Mouse (Mus musculus) embryonic facial prominence, embryonic 14.5 days (tissue): ENCODE measurements around the gene Adamtsl2. TPM values are rescaled to one million over a fixed set of nuclear protein-coding genes. Genes with fewer than 3 reads are reported as not detected.

Source experiments
- ATAC-seq: fragments of 200-750 bp; cut with Nextera tagmentation; 2 replicates; pipeline ENCODE4 v1.8.0; 2017; ENCODE audit warnings: low read depth, moderate number of reproducible peaks, moderate TSS enrichment
- DNase-seq: peaks from one replicate; pipeline ENCODE4 v3.0.0-alpha.2; 2015; ENCODE audit warnings: low spot score
- H3K27ac ChIP-seq: fragments of 300-500 bp; sonication (generic); replicated peaks from 2 replicates; pipeline ENCODE4 v1.5.1; 2014; ENCODE audit warnings: low read depth, mild to moderate bottlenecking, low read length, moderate library complexity
- H3K27me3 ChIP-seq: fragments of 300-500 bp; sonication (generic); replicated peaks from 2 replicates; pipeline ENCODE4 v1.6.1; 2014; ENCODE audit warnings: low read length; ENCODE audit not compliant: control insufficient read depth, insufficient read depth
- H3K36me3 ChIP-seq: fragments of 300-500 bp; sonication (generic); 2 replicates; pipeline ENCODE4 v1.6.1; 2014; ENCODE audit warnings: low read length, mixed read lengths; ENCODE audit not compliant: control insufficient read depth, insufficient read depth
- H3K4me1 ChIP-seq: fragments of 300-500 bp; sonication (generic); 2 replicates; pipeline ENCODE4 v1.6.1; 2014; ENCODE audit warnings: antibody characterized with exemption, low read length; ENCODE audit not compliant: control insufficient read depth, insufficient read depth
- H3K4me2 ChIP-seq: fragments of 300-500 bp; sonication (generic); 2 replicates; pipeline ENCODE4 v1.6.1; 2014; ENCODE audit warnings: low read depth, mild to moderate bottlenecking, low read length, moderate library complexity, mixed read lengths
- H3K4me3 ChIP-seq: fragments of 300-500 bp; sonication (generic); 2 replicates; pipeline ENCODE4 v1.5.1; 2014; ENCODE audit warnings: low read depth, mild to moderate bottlenecking, low read length
- H3K9ac ChIP-seq: fragments of 300-500 bp; sonication (generic); 2 replicates; pipeline ENCODE4 v1.6.1; 2014; ENCODE audit warnings: low read depth, mild to moderate bottlenecking, low read length, moderate library complexity, mixed read lengths
- H3K9me3 ChIP-seq: fragments of 300-500 bp; sonication (generic); 2 replicates; pipeline ENCODE4 v1.6.1; 2016; ENCODE audit warnings: low read length; ENCODE audit not compliant: control insufficient read depth
- WGBS: fragments of 180-500 bp; shearing (Covaris S2); extraction: QIAGEN DNeasy Blood & Tissue Kit; methylation state at CpG from one replicate; pipeline ENCODE4 v1.1.7; 2014; 5-methylcytosine and 5-hydroxymethylcytosine counted together
- polyA plus RNA-seq: library from polyadenylated mRNA; unstranded; fragments of >200 nt; fragmentation: Nextera tagmentation; extraction: Ambion mirVana; gene quantifications from 2 replicates; pipeline ENCODE4 v1.2.1, GENCODE M21; 2014

Gene Adamtsl2
- polyA plus RNA-seq, 1 experiment from 2014 or later, result 4.6 TPM

DNA sequence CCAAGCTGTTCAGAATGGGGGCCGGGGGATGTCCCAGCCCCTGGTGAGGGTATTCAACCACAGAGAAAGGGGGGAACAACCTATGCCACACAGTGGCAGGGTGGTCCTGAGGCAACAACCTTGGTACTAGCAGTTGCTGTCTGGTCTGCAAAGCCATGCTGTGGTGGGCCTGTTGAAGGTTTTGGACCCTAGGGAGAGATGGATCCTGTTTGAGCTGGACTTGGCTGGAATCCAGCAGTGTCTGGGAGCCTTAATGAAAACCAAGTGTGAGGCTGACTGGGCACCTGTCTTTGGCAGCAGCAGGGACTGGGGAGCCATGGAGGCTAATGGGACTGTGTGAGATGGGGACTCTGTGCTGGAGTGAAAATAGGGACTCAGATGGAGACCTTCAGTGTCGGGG is 470 bp downstream of the Adamtsl2 start:
- 0 out of 2 replicates have a peak overlapping the region, but pooled peaks have one; percentile 2 for H3K9ac ChIP-seq
- H3K9me3 ChIP-seq, result no peaks in the 10 kb centered on the region
- H3K27ac ChIP-seq, result no peak overlapping the region
- H3K4me2 ChIP-seq, result peak overlapping the region; percentile 16
- H3K4me3 ChIP-seq, result no peak overlapping the region
- H3K36me3 ChIP-seq, result no peaks in the 10 kb centered on the region
- H3K4me1 ChIP-seq, result peaks cover 27% of the 10 kb centered on the region
- DNase-seq (peak; percentile 84), ATAC-seq (peak; percentile 27)
- no peaks in the 10 kb centered on the region; the same call in 1 of the 2 replicates for H3K27me3 ChIP-seq
- 39% methylated on average over 2 of the region's 2 CpGs for WGBS

DNA sequence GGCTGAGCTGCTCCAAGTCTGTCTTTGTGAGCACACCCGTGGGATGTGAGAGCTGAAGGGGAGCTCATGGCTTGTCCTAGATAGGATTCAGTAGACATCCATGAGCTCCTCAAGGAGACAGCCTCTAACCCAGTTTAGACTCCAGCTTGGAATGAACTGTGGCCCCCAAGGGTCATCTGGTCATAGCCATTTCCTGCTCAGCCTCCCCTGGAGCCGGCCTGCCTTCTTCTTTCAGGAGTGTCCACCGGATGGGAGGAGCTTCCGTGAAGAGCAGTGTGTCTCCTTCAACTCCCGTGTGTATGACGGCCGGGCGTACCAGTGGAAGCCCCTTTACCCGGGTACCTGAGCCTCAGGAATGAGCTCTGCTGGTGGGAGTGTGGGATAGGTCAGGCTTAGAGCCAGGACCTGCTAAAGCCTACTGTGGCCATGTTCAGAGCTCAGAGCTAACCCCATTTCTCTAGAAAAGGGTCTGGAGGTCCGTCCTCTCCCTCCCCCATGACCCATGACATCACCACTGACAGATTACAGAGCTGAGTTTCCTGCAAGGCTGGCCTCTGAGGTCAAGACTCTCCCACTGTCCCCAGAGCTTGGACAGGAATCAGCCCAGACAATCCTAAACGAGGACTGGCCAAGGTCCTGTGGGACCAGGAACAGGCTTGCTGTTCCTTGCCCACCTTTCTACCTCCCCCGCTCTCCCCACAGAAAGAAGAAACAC is 4.7 kb downstream of the Adamtsl2 start:
- no peak overlapping the region for H3K27ac ChIP-seq
- H3K36me3 ChIP-seq, result no peaks in the 10 kb centered on the region
- no peaks in the 10 kb centered on the region for H3K9me3 ChIP-seq
- no peak overlapping the region for H3K4me3 ChIP-seq
- H3K27me3 ChIP-seq, result no peaks in the 10 kb centered on the region
- H3K9ac ChIP-seq, result no peak overlapping the region
- H3K4me2 ChIP-seq, result no peak overlapping the region
- no peak for DNase-seq
- H3K4me1 ChIP-seq, result peaks cover 31% of the 10 kb centered on the region
- 66% methylated on average over 12 of the region's 12 CpGs for WGBS
- no peak for ATAC-seq

DNA sequence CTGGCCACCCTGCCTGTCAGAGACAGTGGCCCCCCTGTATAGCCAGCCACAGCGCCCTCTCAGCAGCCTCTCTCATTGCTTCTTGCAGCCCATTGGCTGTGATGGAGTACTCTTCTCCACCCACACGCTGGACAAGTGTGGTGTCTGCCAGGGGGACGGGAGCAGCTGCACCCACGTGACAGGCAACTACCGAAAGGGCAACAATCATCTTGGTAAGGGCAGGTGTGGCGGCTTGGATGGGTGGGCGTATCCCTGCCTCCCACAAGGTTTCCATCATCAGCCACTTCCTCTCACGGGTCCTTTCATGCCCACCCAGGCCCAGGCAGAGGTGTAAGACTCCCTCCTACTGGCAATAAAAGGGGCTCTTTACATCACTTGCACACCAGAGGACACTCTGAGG is 5.8 kb downstream of the Adamtsl2 start:
- Histone ChIP-seq H3K36me3 (no peaks in the 10 kb centered on the region), H3K27me3 (no peaks in the 10 kb centered on the region), H3K27ac (no peak overlapping the region), H3K4me2 (no peak overlapping the region), H3K9me3 (no peaks in the 10 kb centered on the region), H3K4me1 (peaks cover 20% of the 10 kb centered on the region), H3K9ac (no peak overlapping the region), H3K4me3 (no peak overlapping the region)
- DNase-seq (peak; percentile 50), ATAC-seq (0 out of 2 replicates have a peak, but pooled peaks have one; percentile 16)
- WGBS, result 35% methylated on average over 8 of the region's 8 CpGs

DNA sequence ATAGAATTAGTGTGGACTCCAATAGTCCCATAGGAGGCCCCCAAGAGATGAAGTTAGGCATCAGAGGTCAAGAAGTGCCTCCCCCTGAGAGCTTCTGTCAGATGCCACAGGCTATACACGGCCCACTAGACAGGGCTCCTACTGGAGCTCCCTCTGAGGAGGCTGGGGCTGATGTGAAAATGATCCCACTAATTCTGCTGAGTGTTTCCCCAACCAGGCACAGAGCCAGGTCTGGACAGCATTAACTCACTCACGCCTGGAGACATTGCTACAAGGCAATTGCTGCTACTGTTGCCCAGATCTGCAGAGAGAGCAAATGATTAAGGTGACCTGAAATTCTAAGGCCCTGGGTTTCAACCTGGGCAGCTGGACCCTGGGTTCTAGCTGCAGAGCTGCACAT is 6.6 kb downstream of the Adamtsl2 start:
- no peaks in the 10 kb centered on the region for H3K27me3 ChIP-seq
- no peak overlapping the region for H3K4me3 ChIP-seq
- ATAC-seq, result 0 out of 2 replicates have a peak, but pooled peaks have one; percentile 28
- H3K36me3 ChIP-seq, result no peaks in the 10 kb centered on the region
- WGBS, result 11% methylated on average over 2 of the region's 2 CpGs
- no peak overlapping the region for H3K27ac ChIP-seq
- H3K9me3 ChIP-seq, result no peaks in the 10 kb centered on the region
- H3K4me1 ChIP-seq, result peaks cover 18% of the 10 kb centered on the region
- H3K4me2 ChIP-seq, result no peak overlapping the region
- no peak overlapping the region for H3K9ac ChIP-seq
- DNase-seq, result peak; percentile 81

DNA sequence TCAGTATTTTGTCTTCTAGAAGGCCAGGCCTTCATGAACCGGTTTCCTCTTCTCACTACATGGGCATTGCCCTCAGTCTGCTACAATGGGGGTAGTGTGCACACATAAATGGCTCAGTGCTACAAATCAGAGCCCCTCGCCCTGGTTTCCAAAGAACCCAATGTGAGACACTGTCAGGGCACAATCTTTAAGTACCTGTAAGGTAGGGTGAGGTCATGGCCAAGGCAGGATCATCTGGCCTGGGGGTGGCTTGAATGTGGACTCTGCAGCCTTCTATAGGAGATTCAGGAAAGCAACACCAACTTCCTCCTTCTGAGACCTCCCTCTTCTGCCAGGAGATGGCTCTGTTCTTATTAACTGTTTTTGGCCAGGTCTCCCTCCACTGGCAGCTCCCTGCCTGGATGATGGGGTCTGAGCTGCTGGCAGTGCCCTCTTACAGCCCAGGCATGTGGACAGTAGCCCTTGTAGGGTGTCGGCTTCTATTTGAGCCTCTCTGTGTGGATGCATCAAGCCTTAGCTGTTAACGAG is 7.4 kb downstream of the Adamtsl2 start:
- no peak overlapping the region for H3K4me2 ChIP-seq
- no peaks in the 10 kb centered on the region for H3K27me3 ChIP-seq
- H3K4me3 ChIP-seq, result no peak overlapping the region
- peaks cover 14% of the 10 kb centered on the region for H3K4me1 ChIP-seq
- no peaks in the 10 kb centered on the region for H3K36me3 ChIP-seq
- H3K9ac ChIP-seq, result no peak overlapping the region
- DNase-seq (no peak), ATAC-seq (no peak)
- H3K9me3 ChIP-seq, result no peaks in the 10 kb centered on the region
- no peak overlapping the region for H3K27ac ChIP-seq
- 81% methylated on average over 4 of the region's 4 CpGs for WGBS

DNA sequence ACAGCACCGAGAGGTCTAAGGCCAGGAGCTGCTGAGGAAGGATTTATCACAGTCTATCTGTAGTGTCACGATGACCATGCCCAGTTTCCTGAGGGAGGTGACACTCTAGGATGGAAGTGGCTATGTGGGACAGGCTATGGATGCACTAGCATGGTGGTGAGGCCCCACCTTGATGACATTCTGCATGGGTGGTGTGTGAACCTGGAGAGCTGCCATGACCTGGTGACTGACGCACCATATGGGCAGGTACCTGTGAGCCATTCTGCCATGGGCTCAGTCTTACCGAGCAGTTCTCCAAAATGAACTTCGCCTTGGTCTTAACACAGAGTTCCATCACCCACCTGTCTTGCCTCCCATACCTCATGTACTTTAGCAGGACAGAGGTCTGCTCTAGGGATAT is 8.4 kb downstream of the Adamtsl2 start:
- no peak for ATAC-seq
- WGBS, result 94% methylated on average over 5 of the region's 5 CpGs

DNA sequence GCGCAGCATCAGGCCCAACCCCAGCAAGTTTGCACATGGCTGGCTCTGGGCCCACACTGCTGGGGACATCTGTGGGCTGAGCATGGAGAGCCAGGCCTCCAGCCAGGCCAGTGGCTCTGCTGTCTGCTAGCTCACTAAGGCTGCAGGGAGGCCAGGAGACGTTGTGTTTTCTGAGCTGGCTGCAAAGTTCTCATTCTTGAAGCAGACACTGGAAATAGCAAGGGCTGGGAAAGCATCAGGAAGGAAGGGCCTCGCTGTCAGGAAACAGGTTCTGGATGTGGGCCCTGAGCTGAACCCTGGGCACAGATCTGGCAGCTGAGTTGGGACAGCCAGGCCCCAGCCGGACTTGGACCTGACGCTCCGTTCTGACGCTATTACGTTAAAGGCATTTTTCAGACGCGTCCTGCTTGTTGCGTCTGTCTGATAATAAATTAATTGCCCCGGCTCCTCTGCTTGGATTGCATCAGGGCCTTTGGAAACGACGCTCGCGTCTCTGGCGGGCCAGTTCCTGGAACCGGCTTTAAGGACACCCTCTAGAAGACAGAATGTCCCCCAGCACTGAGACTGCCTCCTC is 9.0 kb downstream of the Adamtsl2 start:
- no peak overlapping the region for H3K4me3 ChIP-seq
- peaks cover 14% of the 10 kb centered on the region for H3K4me1 ChIP-seq
- H3K9me3 ChIP-seq, result no peaks in the 10 kb centered on the region
- H3K36me3 ChIP-seq, result no peaks in the 10 kb centered on the region
- 68% methylated on average over 18 of the region's 18 CpGs for WGBS
- DNase-seq (peak; percentile 58), ATAC-seq (no peak)
- H3K4me2 ChIP-seq, result no peak overlapping the region
- H3K27ac ChIP-seq, result peak overlapping the region; percentile 33; the same call in 1 of the 2 replicates
- H3K9ac ChIP-seq, result no peak overlapping the region
- no peaks in the 10 kb centered on the region for H3K27me3 ChIP-seq

More for the DNA sequence above, 8.4 kb downstream of the Adamtsl2 start:
- Histone ChIP-seq H3K27ac (no peak overlapping the region), H3K9me3 (no peaks in the 10 kb centered on the region), H3K4me3 (no peak overlapping the region), H3K4me2 (no peak overlapping the region), H3K27me3 (no peaks in the 10 kb centered on the region), H3K36me3 (no peaks in the 10 kb centered on the region), H3K9ac (no peak overlapping the region), H3K4me1 (peaks cover 14% of the 10 kb centered on the region)
- DNase-seq, result no peak

DNA sequence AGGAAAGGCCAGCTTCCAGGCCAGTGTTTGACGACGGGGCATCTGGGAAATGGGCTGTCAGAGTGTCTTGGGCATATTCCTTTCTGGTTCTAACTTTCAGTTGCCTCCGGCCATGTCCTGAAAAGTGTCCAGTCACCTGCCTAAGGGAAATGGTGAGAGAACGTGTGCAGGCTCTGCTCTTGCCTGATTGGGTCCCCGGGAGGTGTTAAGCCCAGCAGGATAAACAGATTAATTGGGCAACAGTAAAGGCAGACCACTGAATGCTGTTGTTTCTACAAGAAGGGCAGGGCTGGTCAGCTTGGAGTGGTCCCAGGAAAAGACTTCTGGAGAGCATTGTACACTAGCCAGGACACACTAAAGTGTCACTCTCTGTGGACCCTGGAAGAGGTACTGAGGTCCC is 9.5 kb downstream of the Adamtsl2 start:
- DNase-seq (no peak), ATAC-seq (no peak)
- no peaks in the 10 kb centered on the region for H3K36me3 ChIP-seq
- H3K9ac ChIP-seq, result no peak overlapping the region
- 66% methylated on average over 5 of the region's 5 CpGs for WGBS
- H3K4me3 ChIP-seq, result no peak overlapping the region
- H3K27ac ChIP-seq, result no peak overlapping the region
- H3K4me2 ChIP-seq, result no peak overlapping the region
- peaks cover 14% of the 10 kb centered on the region for H3K4me1 ChIP-seq
- H3K9me3 ChIP-seq, result no peaks in the 10 kb centered on the region
- H3K27me3 ChIP-seq, result no peaks in the 10 kb centered on the region
